Mouse (Mus musculus): Measurements from ENCODE around the gene Foxred1. TPM values are rescaled to one million over a fixed set of nuclear protein-coding genes. Genes with fewer than 3 reads are reported as not detected.

The Foxred1 gene
- total and polyA plus RNA-seq, 2 experiments from 2014 or later = 36.3 to 46.5 TPM

DNA sequence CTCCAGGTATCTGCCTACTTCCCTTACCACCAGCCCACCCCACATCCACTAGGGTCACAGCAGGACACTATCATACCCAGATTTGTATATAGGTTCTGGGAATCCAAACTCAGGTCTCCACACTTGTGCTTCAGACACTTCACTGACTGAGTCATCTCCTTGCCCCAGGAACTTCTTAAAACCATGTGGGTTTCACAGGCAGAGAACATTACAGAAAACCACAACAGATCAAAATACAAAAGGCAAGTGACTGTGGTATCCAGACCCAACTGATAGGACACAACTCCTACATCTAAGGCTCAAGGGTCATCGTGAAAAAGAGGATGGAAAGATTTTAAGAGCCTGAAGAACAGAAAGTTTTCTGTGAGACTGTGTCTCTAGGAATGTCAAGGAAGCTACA lies 37.5 kb downstream of the Foxred1 start:
- DNase-seq (ENCODE audit: low spot score) (no peak), ATAC-seq (ENCODE audit: low FRiP score) (no peak)
- Histone ChIP-seq H3K27me3 (ENCODE audit: insufficient read depth, low read length) (no peaks in the 10 kb centered on the region), H3K4me2 (ENCODE audit: low read depth, low read length, poor library complexity, severe bottlenecking) (no peak overlapping the region), H3K27ac (ENCODE audit: low read depth, low read length) (no peak overlapping the region), H3K9me3 (ENCODE audit: low read length) (no peaks in the 10 kb centered on the region), H3K36me3 (ENCODE audit: insufficient read depth, low read length) (peaks cover 9% of the 10 kb centered on the region), H3K9ac (replicated peaks; ENCODE audit: low read length, poor library complexity, severe bottlenecking) (no peak overlapping the region), H3K4me1 (ENCODE audit: insufficient read depth, low read length) (peaks cover 4% of the 10 kb centered on the region), H3K4me3 (ENCODE audit: low read depth, low read length) (no peak overlapping the region)
- no peak for TF ChIP-seq CTCF (IDR thresholded peaks at IDR 0.05)
- WGBS = 89% methylated on average over 1 of the region's 1 CpGs

GRCm38 (mm10) chr9:35170071-35170470 lies 40.8 kb downstream of the Foxred1 start:
- peaks cover 4% of the 10 kb centered on the region for H3K4me1 ChIP-seq (ENCODE audit: insufficient read depth, low read length)
- no peak overlapping the region for H3K27ac ChIP-seq (ENCODE audit: low read depth, low read length)
- H3K36me3 ChIP-seq (ENCODE audit: insufficient read depth, low read length) = peaks cover 9% of the 10 kb centered on the region
- no peak overlapping the region for H3K4me3 ChIP-seq (ENCODE audit: low read depth, low read length)
- H3K27me3 ChIP-seq (ENCODE audit: insufficient read depth, low read length) = no peaks in the 10 kb centered on the region
- H3K9ac ChIP-seq (replicated peaks; ENCODE audit: low read length, poor library complexity, severe bottlenecking) = no peak overlapping the region
- TF ChIP-seq CTCF (IDR thresholded peaks at IDR 0.05) = no peak
- DNase-seq (ENCODE audit: low spot score) (no peak), ATAC-seq (ENCODE audit: low FRiP score) (no peak)
- 91% methylated on average over 7 of the region's 7 CpGs for WGBS
- no peaks in the 10 kb centered on the region for H3K9me3 ChIP-seq (ENCODE audit: low read length)
- H3K4me2 ChIP-seq (ENCODE audit: low read depth, low read length, poor library complexity, severe bottlenecking) = no peak overlapping the region

GRCm38 (mm10) chr9:35166798-35167635 lies 43.8 kb downstream of the Foxred1 start:
- H3K4me2 ChIP-seq (ENCODE audit: low read depth, low read length, poor library complexity, severe bottlenecking) = no peak overlapping the region
- H3K27ac ChIP-seq (ENCODE audit: low read depth, low read length) = no peak overlapping the region
- WGBS = 19% methylated on average over 9 of the region's 9 CpGs
- H3K9me3 ChIP-seq (ENCODE audit: low read length) = no peaks in the 10 kb centered on the region
- no peaks in the 10 kb centered on the region for H3K4me1 ChIP-seq (ENCODE audit: insufficient read depth, low read length)
- DNase-seq (ENCODE audit: low spot score) (no peak), ATAC-seq (ENCODE audit: low FRiP score) (peak; percentile 50; the same call in 1 of the 2 replicates)
- peak; percentile 14 for TF ChIP-seq CTCF (IDR thresholded peaks at IDR 0.05)
- H3K36me3 ChIP-seq (ENCODE audit: insufficient read depth, low read length) = peaks cover 9% of the 10 kb centered on the region
- H3K4me3 ChIP-seq (ENCODE audit: low read depth, low read length) = no peak overlapping the region
- H3K9ac ChIP-seq (replicated peaks; ENCODE audit: low read length, poor library complexity, severe bottlenecking) = no peak overlapping the region
- no peaks in the 10 kb centered on the region for H3K27me3 ChIP-seq (ENCODE audit: insufficient read depth, low read length)

DNA sequence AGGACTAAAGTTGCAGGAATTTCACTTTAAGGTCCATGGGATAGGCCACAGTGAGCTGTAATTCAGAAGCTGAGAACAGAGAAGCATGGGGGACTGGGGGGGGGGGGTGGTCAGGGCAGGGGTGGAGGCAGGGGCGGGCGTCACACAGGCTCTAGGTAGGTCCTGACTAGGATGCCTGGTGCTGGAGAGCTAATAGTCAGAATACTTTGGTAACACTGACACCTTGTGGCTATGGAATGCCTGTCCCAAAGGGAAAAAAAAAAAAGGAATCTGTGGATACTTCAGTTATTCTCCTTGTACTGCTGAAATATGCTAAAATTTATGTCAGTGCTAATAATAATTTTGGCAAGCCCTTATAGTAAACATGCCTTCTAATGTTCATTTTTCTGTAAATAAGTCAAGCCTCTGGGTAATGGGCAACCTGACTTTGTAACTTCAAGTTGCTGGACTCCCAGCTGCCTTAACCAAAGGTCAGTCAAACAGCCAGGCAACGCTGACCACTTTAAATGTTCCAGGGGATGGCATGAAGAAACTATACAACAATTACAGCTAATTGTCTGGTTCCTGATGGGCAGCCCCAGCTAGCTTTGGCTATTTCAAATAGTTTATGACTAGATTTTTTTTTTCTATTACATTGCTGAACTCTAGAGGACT lies 44.6 kb downstream of the Foxred1 start:
- Histone ChIP-seq H3K27me3 (ENCODE audit: insufficient read depth, low read length) (no peaks in the 10 kb centered on the region), H3K9ac (replicated peaks; ENCODE audit: low read length, poor library complexity, severe bottlenecking) (no peak overlapping the region), H3K9me3 (ENCODE audit: low read length) (no peaks in the 10 kb centered on the region), H3K4me1 (ENCODE audit: insufficient read depth, low read length) (no peaks in the 10 kb centered on the region), H3K27ac (ENCODE audit: low read depth, low read length) (no peak overlapping the region), H3K4me3 (ENCODE audit: low read depth, low read length) (no peak overlapping the region), H3K36me3 (ENCODE audit: insufficient read depth, low read length) (peaks cover 9% of the 10 kb centered on the region), H3K4me2 (ENCODE audit: low read depth, low read length, poor library complexity, severe bottlenecking) (no peak overlapping the region)
- ATAC-seq (ENCODE audit: low FRiP score) (no peak), DNase-seq (ENCODE audit: low spot score) (peak; percentile 81)
- 18% methylated on average over 3 of the region's 3 CpGs for WGBS
- peak; percentile 79 for TF ChIP-seq CTCF (IDR thresholded peaks at IDR 0.05)

GRCm38 (mm10) chr9:35164142-35164874 lies 46.5 kb downstream of the Foxred1 start:
- ATAC-seq (ENCODE audit: low FRiP score) = no peak

More at GRCm38 (mm10) chr9:35164142-35164874, 46.5 kb downstream of the Foxred1 start:
- H3K4me1 ChIP-seq (ENCODE audit: insufficient read depth, low read length) = no peaks in the 10 kb centered on the region
- no peak overlapping the region for H3K9ac ChIP-seq (replicated peaks; ENCODE audit: low read length, poor library complexity, severe bottlenecking)
- DNase-seq (ENCODE audit: low spot score) = no peak
- no peaks in the 10 kb centered on the region for H3K27me3 ChIP-seq (ENCODE audit: insufficient read depth, low read length)
- H3K4me3 ChIP-seq (ENCODE audit: low read depth, low read length) = no peak overlapping the region
- peaks cover 3% of the 10 kb centered on the region; the same call in 1 of the 2 replicates for H3K36me3 ChIP-seq (ENCODE audit: insufficient read depth, low read length)
- WGBS = 84% methylated on average over 5 of the region's 5 CpGs
- H3K4me2 ChIP-seq (ENCODE audit: low read depth, low read length, poor library complexity, severe bottlenecking) = no peak overlapping the region
- no peaks in the 10 kb centered on the region for H3K9me3 ChIP-seq (ENCODE audit: low read length)
- H3K27ac ChIP-seq (ENCODE audit: low read depth, low read length) = no peak overlapping the region
- TF ChIP-seq CTCF (IDR thresholded peaks at IDR 0.05) = no peak

Data from midbrain, postnatal 0 days (tissue).